Mouse (Mus musculus): ENCODE results near the gene Dse. TPM values are rescaled to one million over a fixed set of nuclear protein-coding genes. Genes with fewer than 3 reads are reported as not detected.

Dse gene
- polyA plus RNA-seq, 1 experiment, result 7.5 TPM

DNA sequence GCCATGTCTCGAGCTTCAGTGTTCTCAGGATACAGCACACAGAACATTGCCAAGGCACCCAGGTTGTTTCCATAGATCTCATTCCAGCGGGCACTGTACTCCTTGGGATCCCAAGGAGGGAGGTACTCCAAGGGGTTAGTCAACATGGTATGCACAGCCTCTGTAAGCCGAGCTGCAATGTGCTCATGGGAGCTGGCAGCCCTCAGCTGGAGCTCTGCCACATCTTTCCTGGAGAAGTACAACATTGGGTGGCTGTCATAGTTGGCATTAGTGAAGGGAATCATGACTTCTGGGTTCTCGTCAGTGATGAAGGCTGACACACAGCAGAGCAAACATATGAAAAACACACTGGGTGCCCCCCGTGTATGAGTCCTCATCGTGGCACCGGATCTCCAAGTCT is 23.8 kb downstream of the Dse start:
- H3K27me3 ChIP-seq (ENCODE audit: control insufficient read depth, insufficient read depth, low read length), result no peaks in the 10 kb centered on the region
- no peaks in the 10 kb centered on the region for H3K4me1 ChIP-seq (replicated peaks; ENCODE audit: control insufficient read depth, insufficient read depth, low read length)
- H3K36me3 ChIP-seq (ENCODE audit: control insufficient read depth, insufficient read depth, low read length), result no peaks in the 10 kb centered on the region
- no peak overlapping the region for H3K27ac ChIP-seq (ENCODE audit: control insufficient read depth, insufficient read depth, low read length)
- DNase-seq, result no peak
- WGBS, result 91% methylated on average over 7 of the region's 7 CpGs
- no peak overlapping the region for H3K4me3 ChIP-seq (ENCODE audit: control insufficient read depth, insufficient read depth, low read length)
- TF ChIP-seq POLR2A (IDR thresholded peaks at IDR 0.05; ENCODE audit: control insufficient read depth, extremely low read depth, insufficient read depth, low read length, poor library complexity), result no peak
- TF ChIP-seq CTCF (IDR thresholded peaks at IDR 0.05; ENCODE audit: borderline replicate concordance, control insufficient read depth, extremely low read depth, insufficient read depth, low read length, poor library complexity), result no peak

DNA sequence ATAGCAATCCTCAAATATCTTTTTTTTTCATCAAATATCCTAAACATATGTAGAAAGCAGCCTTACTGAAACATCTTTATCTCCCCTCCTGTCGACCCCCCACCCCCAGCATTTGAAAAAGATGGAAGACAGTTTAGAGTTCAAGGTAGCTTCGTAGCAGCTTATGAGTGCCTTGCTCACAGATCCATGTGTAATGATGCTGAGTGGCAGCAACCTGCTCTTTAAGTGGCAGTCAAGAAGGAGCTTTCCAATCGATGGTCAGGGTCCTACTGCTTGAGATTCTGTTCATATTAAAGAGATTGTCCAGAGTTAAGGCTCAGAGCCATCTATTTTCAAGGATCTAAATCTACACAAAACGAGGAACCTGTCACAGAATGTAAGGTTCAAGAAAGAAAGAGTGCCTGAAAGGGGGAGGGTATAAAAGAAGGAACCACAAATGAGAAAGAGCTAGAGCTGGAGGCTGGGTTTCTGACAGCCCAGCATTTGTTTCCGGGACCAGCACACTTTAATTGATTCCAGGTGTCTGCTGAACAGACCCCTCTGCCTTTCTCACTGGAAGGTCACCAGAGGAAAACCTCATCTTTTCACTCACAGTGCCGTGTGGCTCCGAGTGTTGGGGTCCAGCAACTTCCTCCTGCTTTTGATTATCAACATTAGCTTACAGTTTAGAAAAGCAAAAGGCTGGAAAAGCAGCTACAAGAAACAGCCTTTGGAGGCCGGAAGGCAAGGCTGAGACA is 31.5 kb downstream of the Dse start:
- WGBS, result 26% methylated on average over 8 of the region's 8 CpGs
- DNase-seq, result peak; percentile 2

DNA sequence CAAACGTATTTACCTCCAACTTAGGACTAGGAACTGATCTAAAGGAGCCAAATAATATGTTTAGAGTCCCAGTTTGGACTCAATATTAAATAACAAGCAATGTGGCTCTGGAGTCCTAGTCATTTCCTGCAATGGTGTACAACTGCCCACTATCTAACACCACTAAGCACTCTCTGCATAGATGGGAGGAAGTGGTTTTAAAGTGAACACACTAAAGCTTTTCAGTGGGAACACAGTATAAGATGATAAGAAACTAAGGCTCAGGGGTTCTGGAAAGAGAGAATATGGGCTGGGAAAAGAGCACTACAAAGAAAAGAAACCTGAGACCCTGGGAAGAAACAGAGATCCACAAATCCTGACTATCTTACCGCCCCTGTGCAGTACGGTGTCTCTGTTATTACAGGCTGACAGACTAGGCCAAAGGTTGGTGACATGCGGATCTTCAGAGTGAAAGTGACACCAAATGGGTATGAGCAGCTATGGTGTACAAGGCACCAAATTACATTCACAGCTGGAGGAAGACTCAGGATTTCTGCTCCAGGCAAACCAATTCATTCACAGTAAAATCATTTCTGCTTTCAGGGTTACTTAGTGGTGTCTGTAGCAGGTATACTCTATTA is 34.7 kb downstream of the Dse start:
- 37% methylated on average over 4 of the region's 4 CpGs for WGBS
- Histone ChIP-seq H3K36me3 (ENCODE audit: control insufficient read depth, insufficient read depth, low read length) (no peaks in the 10 kb centered on the region), H3K27ac (ENCODE audit: control insufficient read depth, insufficient read depth, low read length) (no peak overlapping the region; the same call in 1 of the 2 replicates), H3K4me1 (replicated peaks; ENCODE audit: control insufficient read depth, insufficient read depth, low read length) (peaks cover 7% of the 10 kb centered on the region), H3K4me3 (ENCODE audit: control insufficient read depth, insufficient read depth, low read length) (no peak overlapping the region), H3K27me3 (ENCODE audit: control insufficient read depth, insufficient read depth, low read length) (no peaks in the 10 kb centered on the region)
- no peak for DNase-seq
- no peak for TF ChIP-seq POLR2A (IDR thresholded peaks at IDR 0.05; ENCODE audit: control insufficient read depth, extremely low read depth, insufficient read depth, low read length, poor library complexity)

More for the DNA sequence above, 31.5 kb downstream of the Dse start:
- H3K27ac ChIP-seq (ENCODE audit: control insufficient read depth, insufficient read depth, low read length), result peak overlapping the region; percentile 62; the same call in 1 of the 2 replicates
- no peaks in the 10 kb centered on the region for H3K27me3 ChIP-seq (ENCODE audit: control insufficient read depth, insufficient read depth, low read length)
- H3K36me3 ChIP-seq (ENCODE audit: control insufficient read depth, insufficient read depth, low read length), result no peaks in the 10 kb centered on the region
- no peak for TF ChIP-seq POLR2A (IDR thresholded peaks at IDR 0.05; ENCODE audit: control insufficient read depth, extremely low read depth, insufficient read depth, low read length, poor library complexity)
- TF ChIP-seq CTCF (IDR thresholded peaks at IDR 0.05; ENCODE audit: borderline replicate concordance, control insufficient read depth, extremely low read depth, insufficient read depth, low read length, poor library complexity), result no peak
- no peak overlapping the region for H3K4me3 ChIP-seq (ENCODE audit: control insufficient read depth, insufficient read depth, low read length)
- H3K4me1 ChIP-seq (replicated peaks; ENCODE audit: control insufficient read depth, insufficient read depth, low read length), result peaks cover 7% of the 10 kb centered on the region

DNA sequence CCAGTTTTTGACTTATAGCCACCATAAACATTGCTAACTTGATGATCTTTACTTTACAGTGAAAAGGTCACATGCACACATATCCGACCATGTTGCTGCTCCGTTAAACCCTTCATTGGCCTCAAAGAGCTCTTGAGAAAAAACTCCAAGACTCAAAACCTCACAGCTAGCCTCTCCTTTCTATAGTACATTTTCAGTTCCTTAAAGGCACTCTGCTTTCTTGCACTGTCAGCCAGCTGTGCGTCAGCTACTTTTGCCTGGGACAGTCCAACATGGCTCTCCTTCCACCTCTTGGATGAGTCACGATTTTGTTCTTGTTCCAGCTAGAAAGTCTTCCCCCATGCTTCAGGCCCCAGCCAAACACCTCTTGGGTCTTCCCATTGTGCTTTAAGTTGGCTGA is 35.9 kb downstream of the Dse start:
- Histone ChIP-seq H3K36me3 (ENCODE audit: control insufficient read depth, insufficient read depth, low read length) (no peaks in the 10 kb centered on the region), H3K27me3 (ENCODE audit: control insufficient read depth, insufficient read depth, low read length) (no peaks in the 10 kb centered on the region), H3K4me1 (replicated peaks; ENCODE audit: control insufficient read depth, insufficient read depth, low read length) (peaks cover 7% of the 10 kb centered on the region), H3K27ac (ENCODE audit: control insufficient read depth, insufficient read depth, low read length) (peak overlapping the region; percentile 84), H3K4me3 (ENCODE audit: control insufficient read depth, insufficient read depth, low read length) (no peak overlapping the region)
- no peak for TF ChIP-seq CTCF (IDR thresholded peaks at IDR 0.05; ENCODE audit: borderline replicate concordance, control insufficient read depth, extremely low read depth, insufficient read depth, low read length, poor library complexity)
- no peak for TF ChIP-seq POLR2A (IDR thresholded peaks at IDR 0.05; ENCODE audit: control insufficient read depth, extremely low read depth, insufficient read depth, low read length, poor library complexity)
- WGBS, result 33% methylated on average over 4 of the region's 4 CpGs
- no peak for DNase-seq

DNA sequence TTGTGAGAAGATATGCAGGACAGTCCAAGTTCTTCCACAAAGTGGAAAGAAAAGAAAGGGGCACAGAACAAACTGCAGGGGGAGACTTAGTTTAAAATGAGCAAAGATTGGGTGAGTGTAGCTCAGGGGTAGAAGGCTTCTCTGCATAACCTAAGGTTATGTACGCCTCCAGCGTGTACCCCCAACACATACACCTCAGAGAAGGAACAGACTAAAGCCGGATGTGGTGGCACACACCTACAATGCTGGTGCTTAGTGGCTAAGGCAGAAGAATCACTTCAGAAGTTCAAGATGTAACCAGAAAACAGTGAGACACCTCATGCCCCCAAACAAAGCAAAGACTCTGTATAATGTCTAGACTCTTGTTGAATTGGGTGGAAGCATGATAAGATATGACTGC is 36.3 kb downstream of the Dse start:
- no peak for TF ChIP-seq POLR2A (IDR thresholded peaks at IDR 0.05; ENCODE audit: control insufficient read depth, extremely low read depth, insufficient read depth, low read length, poor library complexity)
- no peak for TF ChIP-seq CTCF (IDR thresholded peaks at IDR 0.05; ENCODE audit: borderline replicate concordance, control insufficient read depth, extremely low read depth, insufficient read depth, low read length, poor library complexity)
- Histone ChIP-seq H3K4me3 (ENCODE audit: control insufficient read depth, insufficient read depth, low read length) (no peak overlapping the region), H3K27me3 (ENCODE audit: control insufficient read depth, insufficient read depth, low read length) (no peaks in the 10 kb centered on the region), H3K27ac (ENCODE audit: control insufficient read depth, insufficient read depth, low read length) (no peak overlapping the region; the same call in 1 of the 2 replicates), H3K36me3 (ENCODE audit: control insufficient read depth, insufficient read depth, low read length) (no peaks in the 10 kb centered on the region), H3K4me1 (replicated peaks; ENCODE audit: control insufficient read depth, insufficient read depth, low read length) (peaks cover 5% of the 10 kb centered on the region)
- DNase-seq, result peak; percentile 33
- WGBS, result 36% methylated on average over 3 of the region's 3 CpGs

DNA sequence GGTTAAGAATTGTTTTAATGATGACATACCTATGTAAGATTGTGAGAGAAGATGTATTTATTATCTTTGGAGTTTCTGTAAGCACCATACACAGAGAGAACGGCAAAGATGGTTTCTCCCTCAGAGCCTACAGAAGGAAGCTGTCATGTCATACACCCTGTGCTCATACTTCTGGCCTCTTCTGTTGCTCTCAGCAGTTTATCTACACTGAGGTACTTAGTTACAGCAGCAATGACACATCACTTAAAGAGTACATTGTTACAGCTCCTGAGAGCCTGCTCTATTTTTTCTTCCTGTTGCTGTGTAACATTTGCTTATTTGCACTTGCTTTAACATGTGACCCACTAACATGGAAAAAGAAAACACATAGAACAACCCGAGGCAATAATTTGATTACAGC is 40.5 kb downstream of the Dse start:
- Histone ChIP-seq H3K4me3 (ENCODE audit: control insufficient read depth, insufficient read depth, low read length) (no peak overlapping the region), H3K4me1 (replicated peaks; ENCODE audit: control insufficient read depth, insufficient read depth, low read length) (peaks cover 3% of the 10 kb centered on the region), H3K27ac (ENCODE audit: control insufficient read depth, insufficient read depth, low read length) (no peak overlapping the region), H3K27me3 (ENCODE audit: control insufficient read depth, insufficient read depth, low read length) (no peaks in the 10 kb centered on the region), H3K36me3 (ENCODE audit: control insufficient read depth, insufficient read depth, low read length) (no peaks in the 10 kb centered on the region)
- no peak for TF ChIP-seq POLR2A (IDR thresholded peaks at IDR 0.05; ENCODE audit: control insufficient read depth, extremely low read depth, insufficient read depth, low read length, poor library complexity)
- no peak for DNase-seq
- WGBS, result 91% methylated on average over 2 of the region's 2 CpGs

Data from thymus, adult 2 months (tissue).